Mouse (Mus musculus): ENCODE data around the gene Nosip. TPM values are rescaled to one million over a fixed set of nuclear protein-coding genes. Genes with fewer than 3 reads are reported as not detected.
"Not testable (repeated sequence)": the region's sequence is repeated elsewhere in the genome, so short reads cannot be mapped to it uniquely, and the experiment has no call there.

Nosip gene
- total and polyA plus RNA-seq, 2 experiments from 2014 or later = 74.3 to 76.4 TPM

DNA sequence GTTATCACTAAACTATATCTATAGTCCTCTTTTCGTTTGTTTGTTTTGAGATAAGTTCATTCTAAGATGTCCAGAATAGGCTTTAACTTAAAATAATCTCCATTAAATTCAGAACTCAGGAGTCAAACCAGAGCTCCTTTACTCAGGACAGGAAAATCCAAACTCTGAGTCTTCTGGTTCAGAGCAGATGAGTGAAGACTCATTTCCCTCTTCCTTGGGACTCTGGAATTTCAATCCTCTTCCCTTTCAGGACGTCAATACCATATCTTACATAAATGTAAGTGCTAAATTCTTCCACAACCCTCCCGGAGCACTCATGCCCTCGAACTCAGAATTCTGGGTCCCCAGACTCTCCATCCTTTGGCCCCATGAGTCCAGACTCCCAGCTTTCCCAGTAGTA is 45.5 kb upstream of the Nosip start:
- no peaks in the 10 kb centered on the region for H3K9me3 ChIP-seq (ENCODE audit: low read length)
- H3K4me3 ChIP-seq (ENCODE audit: low read depth, low read length) = peak overlapping the region; percentile 69
- ATAC-seq (no peak), DNase-seq (no peak)
- no peak for TF ChIP-seq CTCF (IDR thresholded peaks at IDR 0.05; ENCODE audit: low read depth)
- peaks cover 22% of the 10 kb centered on the region for H3K36me3 ChIP-seq (ENCODE audit: insufficient read depth)
- H3K27ac ChIP-seq (ENCODE audit: low read depth, low read length) = peak overlapping the region; percentile 62
- no peaks in the 10 kb centered on the region for H3K27me3 ChIP-seq (ENCODE audit: insufficient read depth, low read length)
- H3K9ac ChIP-seq = peak overlapping the region; percentile 31
- H3K4me2 ChIP-seq (ENCODE audit: low read depth) = peak overlapping the region; percentile 89
- 3% methylated on average over 4 of the region's 4 CpGs for WGBS
- H3K4me1 ChIP-seq (ENCODE audit: insufficient read depth) = peaks cover 17% of the 10 kb centered on the region

DNA sequence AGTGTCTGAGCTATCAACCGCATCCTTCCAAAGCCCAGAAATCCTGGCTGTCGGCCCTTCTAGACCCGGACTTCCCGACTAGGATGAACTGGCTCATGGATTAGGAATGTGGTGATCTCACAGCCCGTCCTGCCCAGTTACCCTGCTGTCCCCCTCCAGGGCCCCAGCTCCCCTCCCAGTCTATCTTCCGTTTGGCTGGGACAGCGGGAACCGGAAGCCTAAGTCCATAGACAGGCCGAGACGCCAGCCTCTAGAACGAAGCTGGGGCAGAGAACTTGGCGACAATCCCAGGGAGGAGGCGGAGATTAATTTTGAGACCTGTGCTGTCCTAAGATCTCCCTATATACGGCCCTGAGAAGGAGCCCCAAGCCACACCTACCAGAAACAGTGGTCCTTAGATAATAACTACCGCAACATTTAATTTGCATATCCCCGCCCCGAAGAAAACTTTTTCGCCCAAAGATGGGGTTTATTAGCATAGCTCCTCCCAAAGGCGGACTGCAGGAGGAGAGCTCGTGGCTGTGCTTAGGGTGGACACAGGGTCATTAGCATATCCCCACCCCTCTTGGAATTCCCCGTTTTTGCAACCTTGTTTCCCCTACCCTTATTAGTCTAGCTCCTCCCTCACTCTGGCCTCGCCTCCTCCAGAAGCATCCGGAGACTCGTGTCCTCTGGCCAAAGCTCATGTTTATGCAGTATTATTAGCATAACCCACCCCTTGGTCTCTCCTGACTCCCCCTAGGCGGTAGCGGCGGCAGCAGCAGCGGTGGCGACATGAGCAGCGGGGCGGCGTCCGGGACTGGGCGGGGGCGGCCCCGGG is 44.8 kb upstream of the Nosip start, which contains the start of gene Rras:
Rras (plus strand) TSS at position 720 of the 820 bp plus-strand sequence.
- Histone ChIP-seq H3K9ac (peak within 1 kb of the TSS; percentile 31), H3K4me1 (ENCODE audit: insufficient read depth) (peaks cover 17% of the 10 kb centered on the region), H3K36me3 (ENCODE audit: insufficient read depth) (peaks cover 15% of the 10 kb centered on the region), H3K27me3 (ENCODE audit: insufficient read depth, low read length) (no peaks in the 10 kb centered on the region), H3K4me2 (ENCODE audit: low read depth) (peak within 1 kb of the TSS; percentile 89), H3K27ac (ENCODE audit: low read depth, low read length) (peak within 1 kb of the TSS; percentile 62), H3K4me3 (ENCODE audit: low read depth, low read length) (peak within 1 kb of the TSS; percentile 69), H3K9me3 (ENCODE audit: low read length) (no peaks in the 10 kb centered on the region)
- ATAC-seq = peak; percentile 54
- 2% methylated on average over 36 of the region's 36 CpGs for WGBS
- peak; percentile 82 for DNase-seq
- TF ChIP-seq CTCF (IDR thresholded peaks at IDR 0.05; ENCODE audit: low read depth) = peak; percentile 30; the same call in 1 of the 2 replicates

DNA sequence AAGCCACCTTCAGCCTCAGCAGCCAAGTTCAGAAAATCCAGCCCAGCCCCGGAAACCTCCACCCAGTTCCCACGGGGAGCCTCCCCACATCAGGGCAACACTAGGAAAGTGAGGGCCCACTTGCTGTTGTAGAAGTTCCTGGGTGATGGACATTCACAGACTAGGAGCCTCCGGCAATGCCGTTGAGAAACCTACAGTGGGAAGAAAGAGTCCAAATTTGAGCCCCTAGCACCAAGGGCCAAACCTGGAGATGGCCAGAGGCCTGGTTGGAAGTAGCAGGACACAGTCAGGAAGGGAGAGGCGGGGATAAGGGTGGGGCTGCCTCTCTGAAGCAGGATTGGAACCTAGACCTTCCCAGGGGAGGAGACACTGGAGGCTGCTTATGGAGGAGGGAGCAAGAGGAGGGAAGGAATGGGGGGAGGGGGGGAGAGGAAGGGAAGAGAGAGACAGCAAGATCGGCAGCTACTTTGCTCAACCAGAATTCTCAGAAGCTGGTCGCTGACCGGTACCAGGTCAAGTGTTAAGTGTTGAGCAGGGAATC is 43.1 kb upstream of the Nosip start:
- no peak for TF ChIP-seq CTCF (IDR thresholded peaks at IDR 0.05; ENCODE audit: low read depth)
- ATAC-seq (no peak), DNase-seq (no peak)
- Histone ChIP-seq H3K4me2 (ENCODE audit: low read depth) (no peak overlapping the region), H3K9ac (no peak overlapping the region), H3K36me3 (ENCODE audit: insufficient read depth) (no peaks in the 10 kb centered on the region), H3K9me3 (ENCODE audit: low read length) (no peaks in the 10 kb centered on the region), H3K27me3 (ENCODE audit: insufficient read depth, low read length) (no peaks in the 10 kb centered on the region), H3K4me3 (ENCODE audit: low read depth, low read length) (no peak overlapping the region), H3K4me1 (ENCODE audit: insufficient read depth) (peaks cover 17% of the 10 kb centered on the region), H3K27ac (ENCODE audit: low read depth, low read length) (no peak overlapping the region)
- 44% methylated on average over 8 of the region's 8 CpGs for WGBS

DNA sequence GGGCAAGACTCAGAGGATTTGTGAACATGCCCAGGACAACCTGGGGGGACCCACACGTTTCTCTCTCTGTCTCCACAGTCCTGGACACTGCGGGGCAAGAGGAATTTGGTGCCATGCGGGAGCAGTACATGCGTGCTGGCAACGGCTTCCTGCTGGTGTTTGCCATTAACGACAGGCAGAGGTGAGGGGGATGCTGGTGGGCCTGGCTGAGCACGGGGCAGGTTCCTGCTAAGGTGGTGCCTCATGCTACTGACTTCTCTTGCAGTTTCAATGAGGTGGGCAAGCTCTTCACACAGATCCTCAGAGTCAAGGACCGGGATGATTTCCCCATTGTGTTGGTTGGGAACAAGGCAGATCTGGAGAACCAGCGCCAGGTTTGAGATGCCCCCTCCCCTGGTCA is 42.0 kb upstream of the Nosip start:
- Histone ChIP-seq H3K9ac (no peak overlapping the region), H3K4me3 (ENCODE audit: low read depth, low read length) (no peak overlapping the region), H3K27ac (ENCODE audit: low read depth, low read length) (no peak overlapping the region), H3K36me3 (ENCODE audit: insufficient read depth) (no peaks in the 10 kb centered on the region), H3K27me3 (ENCODE audit: insufficient read depth, low read length) (no peaks in the 10 kb centered on the region), H3K4me2 (ENCODE audit: low read depth) (no peak overlapping the region), H3K4me1 (ENCODE audit: insufficient read depth) (peaks cover 6% of the 10 kb centered on the region), H3K9me3 (ENCODE audit: low read length) (no peaks in the 10 kb centered on the region)
- no peak for TF ChIP-seq CTCF (IDR thresholded peaks at IDR 0.05; ENCODE audit: low read depth)
- ATAC-seq = no peak
- 75% methylated on average over 9 of the region's 9 CpGs for WGBS
- no peak for DNase-seq

DNA sequence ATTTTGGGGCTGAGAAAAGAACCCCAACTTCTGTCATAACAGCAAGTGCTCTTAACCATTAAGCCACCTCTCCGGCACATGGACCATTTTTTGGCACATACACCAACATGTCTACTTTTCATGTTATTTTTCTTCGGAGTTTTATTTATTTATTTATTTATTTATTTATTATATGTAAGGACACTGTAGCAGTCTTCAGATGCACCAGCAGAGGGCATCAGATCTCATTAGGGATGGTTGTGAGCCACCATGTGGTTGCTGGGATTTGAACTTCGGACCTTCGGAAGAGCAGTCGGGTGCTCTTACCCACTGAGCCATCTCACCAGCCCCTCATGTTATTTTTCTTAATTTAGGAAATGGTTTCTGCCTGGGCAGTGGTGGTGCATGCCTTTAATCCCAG is 38.5 kb upstream of the Nosip start:
- H3K9me3 ChIP-seq (ENCODE audit: low read length); ATAC-seq: not testable (repeated sequence)
- DNase-seq = peak; percentile 9

DNA sequence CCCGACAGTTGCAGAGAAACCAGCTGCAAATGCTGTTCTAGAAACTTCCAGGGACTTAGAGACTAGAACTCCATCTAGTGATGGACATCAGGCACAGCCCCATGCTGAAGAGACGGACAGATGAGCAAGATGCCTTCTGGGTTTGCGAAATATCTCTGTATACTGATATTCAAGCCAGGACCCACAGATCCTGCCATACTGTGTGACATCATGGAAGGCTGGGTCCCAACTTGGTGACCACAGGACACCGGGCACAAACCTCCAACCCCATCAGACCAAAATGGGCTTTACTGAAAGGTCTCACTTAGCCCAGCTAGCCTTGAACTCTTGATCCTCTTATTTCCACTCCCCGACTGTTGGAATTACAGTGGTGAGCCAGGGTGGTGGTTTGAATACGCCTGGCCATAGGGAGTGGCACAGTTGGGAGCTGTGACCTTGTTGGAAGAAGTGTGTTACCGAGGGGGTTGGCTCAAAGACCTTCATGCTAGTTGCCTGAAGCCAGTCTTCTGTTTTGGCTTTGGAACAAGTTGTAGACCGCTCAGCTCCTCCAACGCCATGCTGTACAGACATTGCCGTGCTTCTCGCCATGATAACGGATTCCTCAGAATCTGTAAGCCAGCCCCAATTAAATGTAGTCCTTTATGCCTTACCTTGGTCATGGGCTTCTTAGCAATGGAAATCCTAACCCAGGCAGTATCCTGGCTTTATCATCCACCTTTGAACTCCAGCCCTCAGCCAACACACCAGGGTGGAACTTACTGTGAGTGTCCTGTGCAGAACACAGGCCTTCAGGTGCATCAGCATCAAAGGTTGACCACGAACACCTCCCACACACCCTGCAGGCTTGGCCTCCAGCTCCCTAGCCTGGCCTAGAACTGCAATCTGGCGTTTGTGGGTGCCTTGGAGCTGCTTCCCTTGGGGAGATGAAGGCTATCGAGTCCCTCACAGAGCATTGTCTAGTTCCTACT is 37.7 kb upstream of the Nosip start:
- TF ChIP-seq CTCF (IDR thresholded peaks at IDR 0.05; ENCODE audit: low read depth) = no peak
- Histone ChIP-seq H3K36me3 (ENCODE audit: insufficient read depth) (peaks cover 29% of the 10 kb centered on the region), H3K9ac (0 out of 2 replicates have a peak overlapping the region, but pooled peaks have one; percentile 22), H3K4me2 (ENCODE audit: low read depth) (no peak overlapping the region), H3K4me3 (ENCODE audit: low read depth, low read length) (no peak overlapping the region), H3K27me3 (ENCODE audit: insufficient read depth, low read length) (no peaks in the 10 kb centered on the region), H3K9me3 (ENCODE audit: low read length) (no peaks in the 10 kb centered on the region), H3K4me1 (ENCODE audit: insufficient read depth) (no peaks in the 10 kb centered on the region), H3K27ac (ENCODE audit: low read depth, low read length) (peak overlapping the region; percentile 3; the same call in 1 of the 2 replicates)
- 87% methylated on average over 15 of the region's 15 CpGs for WGBS
- DNase-seq (no peak), ATAC-seq (no peak)

More for the DNA sequence above, 38.5 kb upstream of the Nosip start:
- H3K9ac ChIP-seq; H3K4me2 ChIP-seq (ENCODE audit: low read depth); H3K27me3 ChIP-seq (ENCODE audit: insufficient read depth, low read length); H3K27ac ChIP-seq (ENCODE audit: low read depth, low read length); H3K4me1 ChIP-seq (ENCODE audit: insufficient read depth); H3K4me3 ChIP-seq (ENCODE audit: low read depth, low read length): not testable (repeated sequence)
- 78% methylated on average over 5 of the region's 5 CpGs for WGBS
- TF ChIP-seq CTCF (IDR thresholded peaks at IDR 0.05; ENCODE audit: low read depth) = peak; percentile 39
- peaks cover 21% of the 10 kb centered on the region for H3K36me3 ChIP-seq (ENCODE audit: insufficient read depth)
